Mouse (Mus musculus) midbrain, embryonic 13.5 days (tissue): ENCODE results near the gene Ctsd. TPM values are rescaled to one million over a fixed set of nuclear protein-coding genes. Genes with fewer than 3 reads are reported as not detected.

ENCODE experiments used
- polyA plus RNA-seq: library from polyadenylated mRNA; unstranded; fragments of >200 nt; fragmentation: Nextera tagmentation; extraction: Ambion mirVana; gene quantifications from 2 replicates; pipeline ENCODE4 v1.2.1, GENCODE M21; 2015

Ctsd gene
- polyA plus RNA-seq, 1 experiment from 2014 or later: 206 TPM

Other genes starting within 250 kb of the Ctsd start
- not detected in 2 replicates for gene Gm45337, start 243.4 kb downstream of the Ctsd start, polyA plus RNA-seq
- gene Gm29735, start 230.9 kb downstream of the Ctsd start, polyA plus RNA-seq: not detected in 2 replicates
- gene Gm4553, start 222.3 kb downstream of the Ctsd start, polyA plus RNA-seq: not detected in 2 replicates
- gene Krtap5-2, start 212.0 kb downstream of the Ctsd start, polyA plus RNA-seq: not detected in 2 replicates
- gene Gm10153, start 197.6 kb downstream of the Ctsd start, polyA plus RNA-seq: not detected in 2 replicates
- not detected in 2 replicates for gene Krtap5-3, start 186.7 kb downstream of the Ctsd start, polyA plus RNA-seq
- gene Gm7579, start 176.2 kb downstream of the Ctsd start, polyA plus RNA-seq: not detected in 2 replicates
- gene Krtap5-5, start 158.1 kb downstream of the Ctsd start, polyA plus RNA-seq: not detected in 2 replicates
- not detected in 2 replicates for gene Gm40460, start 147.0 kb downstream of the Ctsd start, polyA plus RNA-seq
- gene Gm2431, start 129.7 kb downstream of the Ctsd start, polyA plus RNA-seq: not detected in 2 replicates
- not detected in 2 replicates for gene Gm4559, start 113.7 kb downstream of the Ctsd start, polyA plus RNA-seq
- gene Krtap5-1, start 90.9 kb downstream of the Ctsd start, polyA plus RNA-seq: not detected in 2 replicates
- gene Krtap5-4, start 84.5 kb downstream of the Ctsd start, polyA plus RNA-seq: not detected in 2 replicates
- 1.9 and 2.3 TPM in 2 replicates for gene Ifitm10, start 14.3 kb downstream of the Ctsd start, polyA plus RNA-seq
- not detected in 2 replicates for gene Gm49369, start 5.4 kb downstream of the Ctsd start, polyA plus RNA-seq
- gene Syt8, start 46.8 kb upstream of the Ctsd start, polyA plus RNA-seq: not detected in 2 replicates
- 0.59 and 0.75 TPM in 2 replicates for gene Tnni2, start 53.8 kb upstream of the Ctsd start, polyA plus RNA-seq
- 6.5 and 6.9 TPM in 2 replicates for gene Lsp1, start 72.8 kb upstream of the Ctsd start, polyA plus RNA-seq
- 0.68 and 1.0 TPM in 2 replicates for gene Tnnt3, start 110.8 kb upstream of the Ctsd start, polyA plus RNA-seq
- 12.8 and 13.7 TPM in 2 replicates for gene Mrpl23, start 144.6 kb upstream of the Ctsd start, polyA plus RNA-seq